10 mouse cellular contexts compared by ENCODE assay signal in genomic region chr3:95978265-95978664, GRCm38 (mm10). TPM values are rescaled to one million over a fixed set of nuclear protein-coding genes. Genes with fewer than 3 reads are reported as not detected.
DNase-seq lines count a peak whose midpoint lies in the region; ATAC-seq and TF ChIP-seq lines count a peak whose summit lies in the region.
"Had no signal": no experiment of that assay in that cellular context is flagged by ENCODE, and none has a peak within 500 bp of the region (broad histone marks: within the 10 kb centered on the region; RNA-seq: fewer than 3 reads in every experiment).

No protein-coding gene starts in this region.

- H3K4me3 ChIP-seq in hindbrain, postnatal 0 days (ENCODE audit: low read length) = no peak overlapping the region
- H3K4me3 ChIP-seq in hindbrain, embryonic 13.5 days = no peak overlapping the region
- no peak overlapping the region for H3K4me3 ChIP-seq in midbrain, postnatal 0 days (ENCODE audit: low read depth, low read length)
- no peak overlapping the region for H3K4me3 ChIP-seq in midbrain, embryonic 15.5 days

- H3K9me3 ChIP-seq in hindbrain, postnatal 0 days (ENCODE audit: low read length) = no peaks in the 10 kb centered on the region
- no peaks in the 10 kb centered on the region for H3K9me3 ChIP-seq in hindbrain, embryonic 13.5 days
- H3K9me3 ChIP-seq in midbrain, postnatal 0 days (ENCODE audit: low read length) = no peaks in the 10 kb centered on the region
- no peaks in the 10 kb centered on the region for H3K9me3 ChIP-seq in midbrain, embryonic 15.5 days

- TF ChIP-seq CTCF in hindbrain, postnatal 0 days (IDR thresholded peaks at IDR 0.05; ENCODE audit: low read depth) = no peak
- TF ChIP-seq CTCF in midbrain, postnatal 0 days (IDR thresholded peaks at IDR 0.05) = no peak

- no peaks in the 10 kb centered on the region for H3K27me3 ChIP-seq in hindbrain, postnatal 0 days (ENCODE audit: insufficient read depth, low read length)
- peaks cover 9% of the 10 kb centered on the region; the same call in 1 of the 2 replicates for H3K27me3 ChIP-seq in hindbrain, embryonic 13.5 days
- no peaks in the 10 kb centered on the region for H3K27me3 ChIP-seq in midbrain, postnatal 0 days (ENCODE audit: insufficient read depth, low read length)
- H3K27me3 ChIP-seq in midbrain, embryonic 15.5 days (replicated peaks) = 0 out of 2 replicates have a peak, but pooled peaks cover 4% of the 10 kb centered on the region

- H3K4me1 ChIP-seq in hindbrain, postnatal 0 days (ENCODE audit: insufficient read depth, low read length) = no peaks in the 10 kb centered on the region
- peaks cover 4% of the 10 kb centered on the region for H3K4me1 ChIP-seq in hindbrain, embryonic 13.5 days (replicated peaks)
- no peaks in the 10 kb centered on the region for H3K4me1 ChIP-seq in midbrain, postnatal 0 days (ENCODE audit: insufficient read depth, low read length)
- H3K4me1 ChIP-seq in midbrain, embryonic 15.5 days = peaks cover 3% of the 10 kb centered on the region

- 51% methylated on average over 9 of the region's 9 CpGs for WGBS in hindbrain, postnatal 0 days
- WGBS in hindbrain, embryonic 13.5 days = 75% methylated on average over 9 of the region's 9 CpGs
- WGBS in midbrain, postnatal 0 days = 68% methylated on average over 9 of the region's 9 CpGs
- WGBS in midbrain, embryonic 15.5 days = 72% methylated on average over 9 of the region's 9 CpGs

- ATAC-seq in hindbrain, postnatal 0 days = peak; percentile 28; the same call in 1 of the 2 replicates
- ATAC-seq in hindbrain, embryonic 13.5 days (ENCODE audit: low FRiP score) = no peak
- ATAC-seq in midbrain, postnatal 0 days (ENCODE audit: low FRiP score) = no peak
- no peak for ATAC-seq in midbrain, embryonic 15.5 days (replicated peaks)
- ATAC-seq in common myeloid progenitor, adult 5-6 weeks (replicated peaks; ENCODE audit: low read depth, poor library complexity, severe bottlenecking) = peak; percentile 49
- 0 out of 2 replicates have a peak, but pooled peaks have one; percentile 18 for ATAC-seq in monocyte, adult 5-6 weeks (replicated peaks; ENCODE audit: insufficient number of reproducible peaks, low FRiP score, low TSS enrichment, poor library complexity, severe bottlenecking)

- H3K27ac ChIP-seq in hindbrain, postnatal 0 days = no peak overlapping the region; the same call in 1 of the 2 replicates
- H3K27ac ChIP-seq in hindbrain, embryonic 13.5 days = no peak overlapping the region
- H3K27ac ChIP-seq in midbrain, postnatal 0 days (ENCODE audit: low read depth, low read length) = no peak overlapping the region
- no peak overlapping the region for H3K27ac ChIP-seq in midbrain, embryonic 15.5 days

- H3K36me3 ChIP-seq in hindbrain, postnatal 0 days (ENCODE audit: insufficient read depth, low read length) = no peaks in the 10 kb centered on the region
- H3K36me3 ChIP-seq in hindbrain, embryonic 13.5 days = no peaks in the 10 kb centered on the region
- no peaks in the 10 kb centered on the region for H3K36me3 ChIP-seq in midbrain, postnatal 0 days (ENCODE audit: insufficient read depth, low read length)
- no peaks in the 10 kb centered on the region for H3K36me3 ChIP-seq in midbrain, embryonic 15.5 days (replicated peaks)

- H3K9ac ChIP-seq in hindbrain, postnatal 0 days (replicated peaks; ENCODE audit: low read length) = no peak overlapping the region
- H3K9ac ChIP-seq in hindbrain, embryonic 13.5 days = no peak overlapping the region
- no peak overlapping the region for H3K9ac ChIP-seq in midbrain, postnatal 0 days (replicated peaks; ENCODE audit: low read length, poor library complexity, severe bottlenecking)
- no peak overlapping the region for H3K9ac ChIP-seq in midbrain, embryonic 15.5 days

- DNase-seq in hindbrain, postnatal 0 days (ENCODE audit: low spot score) = peak; percentile 38
- peak; percentile 21 for DNase-seq in midbrain, postnatal 0 days (ENCODE audit: low spot score)
- no peak for DNase-seq in c-Kit-positive CD71-positive TER-119-positive erythroid progenitor cells, embryonic 14.5 days (ENCODE audit: low spot score)
- DNase-seq in testis, postnatal 14 days (ENCODE audit: low spot score) = no peak
- DNase-seq: cerebellum, postnatal 14 days had no signal

- no peak overlapping the region for H3K4me2 ChIP-seq in hindbrain, postnatal 0 days (ENCODE audit: low read depth, low read length)
- H3K4me2 ChIP-seq in hindbrain, embryonic 13.5 days = no peak overlapping the region
- H3K4me2 ChIP-seq in midbrain, postnatal 0 days (ENCODE audit: low read depth, low read length, poor library complexity, severe bottlenecking) = no peak overlapping the region
- no peak overlapping the region for H3K4me2 ChIP-seq in midbrain, embryonic 15.5 days
- H3K4me2 ChIP-seq: liver, embryonic 11.5 days had no signal

RNA-seq across cellular contexts. Expression of gene Plekho1, which starts 17.5 kb away (rescaled TPM):
- 45.5 and 57.8 TPM in 2 replicates for total RNA-seq in hindbrain, postnatal 0 days (2014; rRNA removed)
- 37.9 and 39.0 TPM in 2 replicates for polyA plus RNA-seq in hindbrain, postnatal 0 days (2015; fragmentation: Nextera tagmentation; extraction: Ambion mirVana)
- 59.5 and 65.4 TPM in 2 replicates for polyA plus RNA-seq in hindbrain, embryonic 13.5 days (2015; fragmentation: Nextera tagmentation; extraction: Ambion mirVana)
- 52.5 and 62.7 TPM in 2 replicates for total RNA-seq in midbrain, postnatal 0 days (2014; rRNA removed)
- polyA plus RNA-seq in midbrain, postnatal 0 days (2015; fragmentation: Nextera tagmentation; extraction: Ambion mirVana) = 37.3 and 41.2 TPM in 2 replicates
- polyA plus RNA-seq in midbrain, embryonic 15.5 days (2015; fragmentation: Nextera tagmentation; extraction: Ambion mirVana) = 59.3 and 63.1 TPM in 2 replicates
- total RNA-seq in common myeloid progenitor, adult 5-6 weeks (2017) = 28.9 and 33.8 TPM in 2 replicates
- 73.1 to 144 TPM (median 131 TPM) in 3 replicates for total RNA-seq in monocyte, adult 5-6 weeks (2017)

RNA-seq across cellular contexts. Expression of gene Anp32e, which starts 49.2 kb away (rescaled TPM):
- 26.2 and 27.5 TPM in 2 replicates for total RNA-seq in hindbrain, postnatal 0 days (2014; rRNA removed)
- 127 and 128 TPM in 2 replicates for polyA plus RNA-seq in hindbrain, postnatal 0 days (2015; fragmentation: Nextera tagmentation; extraction: Ambion mirVana)
- 167 and 175 TPM in 2 replicates for polyA plus RNA-seq in hindbrain, embryonic 13.5 days (2015; fragmentation: Nextera tagmentation; extraction: Ambion mirVana)
- total RNA-seq in midbrain, postnatal 0 days (2014; rRNA removed) = 24.7 and 27.5 TPM in 2 replicates
- 70.9 and 86.9 TPM in 2 replicates for polyA plus RNA-seq in midbrain, postnatal 0 days (2015; fragmentation: Nextera tagmentation; extraction: Ambion mirVana)
- polyA plus RNA-seq in midbrain, embryonic 15.5 days (2015; fragmentation: Nextera tagmentation; extraction: Ambion mirVana) = 116 and 123 TPM in 2 replicates
- total RNA-seq in common myeloid progenitor, adult 5-6 weeks (2017) = 560 and 574 TPM in 2 replicates
- 108 to 150 TPM (median 134 TPM) in 3 replicates for total RNA-seq in monocyte, adult 5-6 weeks (2017)

Comparison
In these comparisons a context has a peak if more than half of its experiments do, and no peak if none do; other contexts are left out.
1. ATAC-seq: peak in hindbrain, postnatal 0 days (single experiment), common myeloid progenitor, adult 5-6 weeks (single experiment) and monocyte, adult 5-6 weeks (single experiment); none in hindbrain, embryonic 13.5 days (single experiment), midbrain, postnatal 0 days (single experiment) and midbrain, embryonic 15.5 days (single experiment).
2. DNase-seq: peak in hindbrain, postnatal 0 days (single experiment) and midbrain, postnatal 0 days (single experiment); none in c-Kit-positive CD71-positive TER-119-positive erythroid progenitor cells, embryonic 14.5 days (single experiment) and testis, postnatal 14 days (single experiment).